Mouse (Mus musculus): ENCODE results near the gene Pde4d. TPM values are rescaled to one million over a fixed set of nuclear protein-coding genes. Genes with fewer than 3 reads are reported as not detected.

The Pde4d gene
- polyA plus RNA-seq, 1 experiment from 2014 or later, result 20.5 TPM

DNA sequence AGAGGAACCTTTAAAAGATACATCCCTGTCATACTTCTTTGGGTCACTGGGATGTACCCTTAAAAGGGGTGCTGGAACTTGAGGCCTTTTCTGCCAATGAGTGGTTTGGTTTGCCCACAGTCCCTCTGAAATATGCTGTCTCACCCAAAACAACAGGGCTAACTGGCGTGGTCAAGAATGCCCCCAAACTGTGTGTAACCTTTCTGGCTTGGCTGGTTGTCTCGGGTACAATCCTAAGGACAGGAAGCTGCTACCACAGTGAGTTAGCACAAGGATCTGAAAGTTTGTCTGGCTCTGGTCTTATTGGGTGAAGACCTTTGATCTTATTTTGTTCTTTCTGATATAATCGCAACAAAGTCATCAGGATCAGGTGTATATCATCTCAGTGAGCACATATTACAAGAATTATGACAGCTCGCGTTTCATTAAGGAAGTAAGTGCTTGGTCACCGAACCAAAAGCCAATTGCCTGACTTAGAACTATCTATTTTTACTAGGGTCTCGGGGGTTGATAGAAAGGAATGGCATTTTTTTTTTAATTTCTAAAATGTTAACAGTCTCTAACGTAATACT lies 1165.6 kb downstream of the Pde4d start:
- no peak overlapping the region for H3K4me3 ChIP-seq (replicated peaks; ENCODE audit: low read length)
- ATAC-seq, result no peak
- H3K4me2 ChIP-seq (ENCODE audit: low read length), result no peak overlapping the region
- no peak overlapping the region for H3K9ac ChIP-seq (replicated peaks; ENCODE audit: low read depth, low read length)
- no peaks in the 10 kb centered on the region for H3K9me3 ChIP-seq (ENCODE audit: control insufficient read depth, low read length)
- no peaks in the 10 kb centered on the region for H3K27me3 ChIP-seq (replicated peaks; ENCODE audit: control insufficient read depth, insufficient read depth, low read length)
- no peaks in the 10 kb centered on the region for H3K36me3 ChIP-seq (ENCODE audit: control insufficient read depth, insufficient read depth)
- H3K4me1 ChIP-seq (replicated peaks; ENCODE audit: control insufficient read depth, insufficient read depth, low read length), result peaks cover 6% of the 10 kb centered on the region
- H3K27ac ChIP-seq (ENCODE audit: low read length), result no peak overlapping the region
- 69% methylated on average over 8 of the region's 8 CpGs for WGBS

DNA sequence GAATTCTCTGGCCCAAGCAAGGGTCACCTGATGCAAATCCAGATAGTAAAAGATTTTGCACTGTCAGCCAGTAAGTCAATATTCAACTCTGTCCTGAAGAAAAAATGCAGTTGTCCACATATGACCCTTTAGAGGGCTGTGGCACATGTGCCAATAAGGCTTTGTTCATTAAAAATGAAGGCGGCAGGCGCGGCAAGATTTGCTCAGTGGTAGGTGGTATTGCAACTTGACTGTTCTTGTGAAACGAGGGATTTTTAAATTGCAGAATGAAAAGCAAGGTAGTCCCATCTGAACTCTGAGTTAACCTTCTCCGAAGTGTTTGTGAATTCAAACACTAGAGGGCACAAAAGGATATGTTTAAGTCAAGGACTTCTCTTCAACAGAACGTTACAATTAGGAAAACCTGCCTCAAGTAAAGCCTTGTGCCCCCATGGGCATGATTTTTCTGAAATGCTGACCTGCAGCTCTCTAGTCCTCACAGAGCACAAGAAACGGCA lies 1166.1 kb downstream of the Pde4d start:
- no peak overlapping the region for H3K9ac ChIP-seq (replicated peaks; ENCODE audit: low read depth, low read length)
- no peaks in the 10 kb centered on the region for H3K9me3 ChIP-seq (ENCODE audit: control insufficient read depth, low read length)
- H3K4me1 ChIP-seq (replicated peaks; ENCODE audit: control insufficient read depth, insufficient read depth, low read length), result peaks cover 6% of the 10 kb centered on the region
- no peaks in the 10 kb centered on the region for H3K27me3 ChIP-seq (replicated peaks; ENCODE audit: control insufficient read depth, insufficient read depth, low read length)
- H3K4me2 ChIP-seq (ENCODE audit: low read length), result no peak overlapping the region
- WGBS, result 12% methylated on average over 7 of the region's 7 CpGs
- no peak overlapping the region for H3K4me3 ChIP-seq (replicated peaks; ENCODE audit: low read length)
- peak; percentile 48; the same call in 1 of the 2 replicates for ATAC-seq
- H3K27ac ChIP-seq (ENCODE audit: low read length), result no peak overlapping the region
- H3K36me3 ChIP-seq (ENCODE audit: control insufficient read depth, insufficient read depth), result no peaks in the 10 kb centered on the region

DNA sequence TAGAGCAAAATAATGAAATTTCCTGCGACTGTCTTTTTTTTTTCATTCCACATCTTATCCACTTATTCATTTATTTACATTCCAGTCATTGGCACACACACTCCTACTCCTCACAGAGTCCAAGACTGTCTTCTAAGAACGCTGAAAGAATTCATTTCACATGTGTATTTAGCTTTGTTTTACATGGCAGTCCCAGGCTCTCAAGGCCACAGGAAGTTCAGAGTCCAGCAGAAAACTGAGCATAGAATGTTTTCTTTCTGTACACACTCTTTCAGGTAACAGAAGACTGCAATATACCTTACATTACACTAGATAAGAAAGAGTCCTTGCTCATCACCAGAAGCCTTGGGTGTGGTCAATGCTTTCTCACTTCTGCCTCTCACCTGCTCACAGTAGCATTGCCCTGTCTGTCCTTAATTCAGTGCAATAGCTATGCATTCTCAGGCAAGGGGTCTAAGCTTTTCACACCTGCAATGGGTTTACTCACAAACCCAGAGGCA lies 1169.5 kb downstream of the Pde4d start:
- Histone ChIP-seq H3K27ac (ENCODE audit: low read length) (no peak overlapping the region), H3K36me3 (ENCODE audit: control insufficient read depth, insufficient read depth) (no peaks in the 10 kb centered on the region), H3K4me1 (replicated peaks; ENCODE audit: control insufficient read depth, insufficient read depth, low read length) (peaks cover 6% of the 10 kb centered on the region), H3K27me3 (replicated peaks; ENCODE audit: control insufficient read depth, insufficient read depth, low read length) (no peaks in the 10 kb centered on the region), H3K4me3 (replicated peaks; ENCODE audit: low read length) (no peak overlapping the region), H3K9ac (replicated peaks; ENCODE audit: low read depth, low read length) (no peak overlapping the region), H3K4me2 (ENCODE audit: low read length) (no peak overlapping the region), H3K9me3 (ENCODE audit: control insufficient read depth, low read length) (no peaks in the 10 kb centered on the region)
- no peak for ATAC-seq
- 78% methylated on average over 2 of the region's 2 CpGs for WGBS

DNA sequence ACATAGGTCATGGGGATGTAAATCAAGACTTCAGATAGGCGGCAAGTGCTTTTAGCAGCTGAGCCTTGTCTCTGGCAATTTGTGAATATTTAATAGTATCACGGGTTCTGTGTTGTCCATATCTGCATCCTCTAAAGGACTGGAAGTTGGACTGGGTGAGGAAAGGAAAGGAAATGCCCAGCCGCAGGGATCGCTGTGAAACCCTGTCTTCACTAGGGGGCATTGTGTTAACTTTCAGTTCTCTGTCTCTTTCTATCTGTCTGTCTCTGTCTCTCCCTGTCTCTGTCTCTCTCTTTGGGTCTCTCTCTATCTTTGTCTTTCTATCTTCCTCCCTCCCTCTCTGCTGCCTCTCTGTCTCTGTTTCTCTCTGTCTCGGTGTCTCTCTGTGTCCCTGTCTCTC lies 1172.5 kb downstream of the Pde4d start:
- H3K4me1 ChIP-seq (replicated peaks; ENCODE audit: control insufficient read depth, insufficient read depth, low read length), result no peaks in the 10 kb centered on the region
- no peak overlapping the region for H3K27ac ChIP-seq (ENCODE audit: low read length)
- no peak overlapping the region for H3K4me3 ChIP-seq (replicated peaks; ENCODE audit: low read length)
- no peaks in the 10 kb centered on the region for H3K27me3 ChIP-seq (replicated peaks; ENCODE audit: control insufficient read depth, insufficient read depth, low read length)
- H3K4me2 ChIP-seq (ENCODE audit: low read length), result no peak overlapping the region
- H3K9me3 ChIP-seq (ENCODE audit: control insufficient read depth, low read length), result no peaks in the 10 kb centered on the region
- ATAC-seq, result no peak
- 71% methylated on average over 5 of the region's 5 CpGs for WGBS
- H3K9ac ChIP-seq (replicated peaks; ENCODE audit: low read depth, low read length), result no peak overlapping the region
- H3K36me3 ChIP-seq (ENCODE audit: control insufficient read depth, insufficient read depth), result no peaks in the 10 kb centered on the region

DNA sequence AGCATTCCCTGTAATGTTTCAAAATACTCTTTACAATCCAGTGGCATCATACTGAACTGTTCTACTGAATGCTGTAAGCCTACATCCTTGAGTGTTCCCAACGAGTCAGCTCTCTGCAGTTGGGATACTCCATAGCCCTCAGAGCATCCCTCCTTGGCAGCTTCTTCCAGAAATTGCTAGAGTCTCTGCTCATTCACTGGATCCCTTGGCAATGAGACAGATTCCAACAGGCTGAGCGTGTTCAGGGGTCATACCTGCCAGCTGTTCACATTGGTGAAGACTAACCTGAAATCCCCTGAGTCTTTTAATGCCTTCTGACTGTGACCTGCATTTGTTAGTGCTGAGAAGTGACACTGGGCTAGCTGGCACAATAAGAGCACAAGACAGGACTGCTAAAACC lies 1173.5 kb downstream of the Pde4d start:
- no peaks in the 10 kb centered on the region for H3K36me3 ChIP-seq (ENCODE audit: control insufficient read depth, insufficient read depth)
- H3K4me1 ChIP-seq (replicated peaks; ENCODE audit: control insufficient read depth, insufficient read depth, low read length), result no peaks in the 10 kb centered on the region
- no peaks in the 10 kb centered on the region for H3K27me3 ChIP-seq (replicated peaks; ENCODE audit: control insufficient read depth, insufficient read depth, low read length)
- no peak overlapping the region for H3K9ac ChIP-seq (replicated peaks; ENCODE audit: low read depth, low read length)
- no peaks in the 10 kb centered on the region for H3K9me3 ChIP-seq (ENCODE audit: control insufficient read depth, low read length)
- 70% methylated on average over 2 of the region's 2 CpGs for WGBS
- no peak for ATAC-seq
- H3K4me3 ChIP-seq (replicated peaks; ENCODE audit: low read length), result no peak overlapping the region
- H3K27ac ChIP-seq (ENCODE audit: low read length), result no peak overlapping the region
- no peak overlapping the region for H3K4me2 ChIP-seq (ENCODE audit: low read length)

DNA sequence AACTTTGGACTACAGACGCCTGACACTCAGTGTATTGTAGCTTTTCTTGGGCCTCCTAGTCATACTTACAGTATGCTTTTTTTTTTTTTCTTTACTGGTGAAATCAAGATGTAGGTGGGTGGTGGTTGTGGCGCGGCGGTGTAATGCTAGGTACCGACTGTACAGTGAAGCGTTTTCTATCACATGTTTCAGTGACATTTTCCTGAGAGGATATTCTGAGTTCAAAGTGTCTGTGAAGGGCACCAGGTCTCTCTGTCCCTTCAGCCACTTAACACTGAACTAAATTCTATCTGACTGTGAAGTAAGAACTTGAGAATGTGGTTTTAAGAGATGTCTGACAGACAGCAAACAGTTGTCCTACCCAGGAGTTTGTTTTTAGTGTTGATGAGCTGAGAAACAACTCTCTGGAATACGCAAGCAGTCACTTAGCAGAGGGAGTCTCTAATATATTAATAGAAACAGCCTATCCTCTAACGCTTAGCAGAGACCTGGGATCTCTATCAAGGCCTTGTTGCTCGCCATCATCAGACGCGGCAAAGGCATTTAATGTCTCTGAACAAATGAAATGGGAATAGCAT lies 1175.1 kb downstream of the Pde4d start:
- WGBS, result 94% methylated on average over 11 of the region's 11 CpGs
- no peaks in the 10 kb centered on the region for H3K27me3 ChIP-seq (replicated peaks; ENCODE audit: control insufficient read depth, insufficient read depth, low read length)
- no peaks in the 10 kb centered on the region for H3K9me3 ChIP-seq (ENCODE audit: control insufficient read depth, low read length)
- H3K9ac ChIP-seq (replicated peaks; ENCODE audit: low read depth, low read length), result no peak overlapping the region
- H3K36me3 ChIP-seq (ENCODE audit: control insufficient read depth, insufficient read depth), result no peaks in the 10 kb centered on the region
- H3K4me1 ChIP-seq (replicated peaks; ENCODE audit: control insufficient read depth, insufficient read depth, low read length), result no peaks in the 10 kb centered on the region
- ATAC-seq, result no peak
- no peak overlapping the region for H3K4me3 ChIP-seq (replicated peaks; ENCODE audit: low read length)
- H3K4me2 ChIP-seq (ENCODE audit: low read length), result no peak overlapping the region
- no peak overlapping the region for H3K27ac ChIP-seq (ENCODE audit: low read length)

DNA sequence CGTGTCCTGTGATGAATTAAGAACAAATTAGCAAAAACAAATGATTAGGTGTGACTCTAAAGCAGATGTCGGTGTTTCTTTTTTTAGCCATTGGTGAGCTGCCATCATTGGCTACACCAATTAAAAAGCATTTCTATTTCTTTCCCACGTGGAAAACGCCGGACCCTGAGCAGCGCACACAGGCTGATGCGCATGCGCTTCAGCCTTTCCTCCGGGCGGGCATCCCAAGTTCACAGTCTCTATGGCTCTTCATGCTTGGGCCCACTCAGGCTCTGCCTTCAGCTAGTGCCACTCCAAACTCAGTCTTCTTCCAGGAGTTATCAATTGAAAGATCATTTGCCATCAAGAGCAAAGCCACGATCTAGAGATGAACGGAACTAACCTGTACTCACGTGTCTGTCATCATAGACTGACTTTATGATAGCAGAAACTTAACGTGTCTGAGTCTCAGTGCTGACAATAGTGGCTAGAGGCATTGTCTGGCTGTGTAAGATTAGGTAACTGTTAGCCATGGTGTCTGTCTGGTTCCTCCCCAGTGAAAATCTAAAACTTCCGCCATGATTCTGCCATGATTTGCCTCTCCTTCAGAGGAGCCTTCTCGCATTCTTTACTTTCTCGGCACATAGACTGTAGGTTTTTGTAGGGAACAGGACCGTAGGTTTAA lies 1175.8 kb downstream of the Pde4d start:
- Histone ChIP-seq H3K27ac (ENCODE audit: low read length) (no peak overlapping the region), H3K4me3 (replicated peaks; ENCODE audit: low read length) (no peak overlapping the region), H3K4me1 (replicated peaks; ENCODE audit: control insufficient read depth, insufficient read depth, low read length) (no peaks in the 10 kb centered on the region), H3K36me3 (ENCODE audit: control insufficient read depth, insufficient read depth) (no peaks in the 10 kb centered on the region), H3K27me3 (replicated peaks; ENCODE audit: control insufficient read depth, insufficient read depth, low read length) (no peaks in the 10 kb centered on the region), H3K9ac (replicated peaks; ENCODE audit: low read depth, low read length) (no peak overlapping the region), H3K4me2 (ENCODE audit: low read length) (no peak overlapping the region), H3K9me3 (ENCODE audit: control insufficient read depth, low read length) (no peaks in the 10 kb centered on the region)
- 91% methylated on average over 18 of the region's 18 CpGs for WGBS
- no peak for ATAC-seq

DNA sequence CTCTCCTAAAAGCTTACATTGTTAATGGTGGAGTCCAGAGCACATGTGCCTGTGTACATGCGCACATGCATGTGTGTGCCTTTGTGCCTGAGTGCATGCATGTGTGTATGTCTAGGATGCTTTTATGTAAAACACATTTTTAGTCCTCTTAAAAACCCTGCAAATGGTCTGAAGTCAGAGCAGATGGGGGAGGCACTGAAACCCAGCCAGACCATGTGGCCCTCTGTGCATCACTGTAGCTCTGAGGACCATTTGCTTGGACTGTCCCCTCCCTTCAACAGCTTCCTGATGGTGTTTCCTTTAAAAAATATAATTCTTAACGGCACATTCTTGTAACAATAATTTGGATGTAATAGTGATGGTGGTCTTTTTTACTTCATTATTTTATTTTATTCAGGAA lies 1177.5 kb downstream of the Pde4d start:
- Histone ChIP-seq H3K27ac (ENCODE audit: low read length) (no peak overlapping the region), H3K36me3 (ENCODE audit: control insufficient read depth, insufficient read depth) (no peaks in the 10 kb centered on the region), H3K9ac (replicated peaks; ENCODE audit: low read depth, low read length) (no peak overlapping the region), H3K27me3 (replicated peaks; ENCODE audit: control insufficient read depth, insufficient read depth, low read length) (no peaks in the 10 kb centered on the region), H3K4me1 (replicated peaks; ENCODE audit: control insufficient read depth, insufficient read depth, low read length) (peaks cover 1% of the 10 kb centered on the region), H3K4me3 (replicated peaks; ENCODE audit: low read length) (no peak overlapping the region), H3K9me3 (ENCODE audit: control insufficient read depth, low read length) (no peaks in the 10 kb centered on the region), H3K4me2 (ENCODE audit: low read length) (no peak overlapping the region)
- no peak for ATAC-seq
- 86% methylated on average over 2 of the region's 2 CpGs for WGBS

DNA sequence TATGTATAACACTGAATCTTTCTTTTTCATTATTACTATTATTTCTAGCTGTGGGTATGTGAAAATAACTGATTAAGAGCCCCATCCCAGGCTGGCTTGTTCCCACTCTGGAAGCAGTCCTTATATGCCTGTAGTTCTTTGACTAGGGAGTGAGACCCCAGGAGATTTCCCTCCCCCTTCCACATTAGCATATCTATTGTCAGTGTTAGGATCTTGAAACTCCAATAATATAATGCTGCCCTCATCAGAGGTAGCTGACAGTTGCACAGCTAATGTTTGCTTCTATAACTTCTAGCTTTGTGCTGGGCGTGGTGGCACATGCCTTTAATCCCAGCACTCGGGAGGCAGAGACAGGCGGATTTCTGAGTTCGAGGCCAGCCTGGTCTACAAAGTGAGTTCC lies 1178.9 kb downstream of the Pde4d start:
- H3K27me3 ChIP-seq (replicated peaks; ENCODE audit: control insufficient read depth, insufficient read depth, low read length), result no peaks in the 10 kb centered on the region
- H3K4me3 ChIP-seq (replicated peaks; ENCODE audit: low read length), result no peak overlapping the region
- no peaks in the 10 kb centered on the region for H3K9me3 ChIP-seq (ENCODE audit: control insufficient read depth, low read length)
- no peak overlapping the region for H3K27ac ChIP-seq (ENCODE audit: low read length)
- peaks cover 13% of the 10 kb centered on the region for H3K4me1 ChIP-seq (replicated peaks; ENCODE audit: control insufficient read depth, insufficient read depth, low read length)
- no peak overlapping the region for H3K4me2 ChIP-seq (ENCODE audit: low read length)
- H3K9ac ChIP-seq (replicated peaks; ENCODE audit: low read depth, low read length), result no peak overlapping the region
- no peak for ATAC-seq
- no peaks in the 10 kb centered on the region for H3K36me3 ChIP-seq (ENCODE audit: control insufficient read depth, insufficient read depth)
- WGBS, result 75% methylated on average over 4 of the region's 4 CpGs

Measured in forebrain, embryonic 16.5 days (tissue).